Mouse (Mus musculus) liver, embryonic 16.5 days (tissue): ENCODE results near the gene Zfp831. TPM values are rescaled to one million over a fixed set of nuclear protein-coding genes. Genes with fewer than 3 reads are reported as not detected.

Source experiments
- ATAC-seq: fragments of 200-750 bp; cut with Nextera tagmentation; 2 replicates; pipeline ENCODE4 v1.8.0; 2017; ENCODE audit warnings: low read depth, mild to moderate bottlenecking, moderate number of reproducible peaks, moderate library complexity
- H3K27ac ChIP-seq: fragments of 300-500 bp; sonication (generic); 2 replicates; pipeline ENCODE4 v1.5.1; 2014; ENCODE audit warnings: mild to moderate bottlenecking, low read length
- H3K27me3 ChIP-seq: fragments of 300-500 bp; sonication (generic); 2 replicates; pipeline ENCODE4 v1.6.1; 2014; ENCODE audit warnings: low read depth, low read length, mixed read lengths; ENCODE audit not compliant: control insufficient read depth, insufficient read depth
- H3K36me3 ChIP-seq: fragments of 300-500 bp; sonication (generic); 2 replicates; pipeline ENCODE4 v1.6.1; 2014; ENCODE audit warnings: mild to moderate bottlenecking; ENCODE audit not compliant: control insufficient read depth, insufficient read depth
- H3K4me1 ChIP-seq: fragments of 300-500 bp; sonication (generic); 2 replicates; pipeline ENCODE4 v1.6.1; 2014; ENCODE audit warnings: low read depth, low read length, mixed read lengths; ENCODE audit not compliant: control insufficient read depth
- H3K4me2 ChIP-seq: fragments of 300-500 bp; sonication (generic); 2 replicates; pipeline ENCODE4 v1.6.1; 2014; ENCODE audit warnings: low read depth, low read length, mixed read lengths
- H3K4me3 ChIP-seq: fragments of 300-500 bp; sonication (generic); 2 replicates; pipeline ENCODE4 v1.5.1; 2014; ENCODE audit warnings: low read depth, mild to moderate bottlenecking, low read length
- H3K9ac ChIP-seq: fragments of 300-500 bp; sonication (generic); 2 replicates; pipeline ENCODE4 v1.6.1; 2014; ENCODE audit warnings: low read depth, low read length
- H3K9me3 ChIP-seq: fragments of 300-500 bp; sonication (generic); replicated peaks from 2 replicates; pipeline ENCODE4 v1.6.1; 2016; ENCODE audit warnings: low read length; ENCODE audit not compliant: control insufficient read depth
- WGBS: fragments of 180-500 bp; shearing (Covaris S2); extraction: QIAGEN DNeasy Blood & Tissue Kit; methylation state at CpG from one replicate; pipeline ENCODE4 v1.1.7; 2014; ENCODE audit not compliant: insufficient replicate concordance; 5-methylcytosine and 5-hydroxymethylcytosine counted together
- polyA plus RNA-seq: library from polyadenylated mRNA; unstranded; fragments of >200 nt; fragmentation: Nextera tagmentation; extraction: Ambion mirVana; gene quantifications from 2 replicates; pipeline ENCODE4 v1.2.1, GENCODE M21; 2015

Zfp831 gene
- polyA plus RNA-seq, 1 experiment from 2014 or later, result 0.06 TPM

GRCm38 (mm10) chr2:174661436-174662171, 18.3 kb downstream of the Zfp831 start:
- no peak overlapping the region for H3K4me3 ChIP-seq
- H3K36me3 ChIP-seq, result no peaks in the 10 kb centered on the region
- H3K4me2 ChIP-seq, result no peak overlapping the region
- WGBS, result 51% methylated on average over 7 of the region's 7 CpGs
- no peaks in the 10 kb centered on the region for H3K27me3 ChIP-seq
- no peaks in the 10 kb centered on the region for H3K4me1 ChIP-seq
- no peak overlapping the region for H3K9ac ChIP-seq
- H3K9me3 ChIP-seq, result no peaks in the 10 kb centered on the region
- no peak overlapping the region for H3K27ac ChIP-seq
- ATAC-seq, result no peak

GRCm38 (mm10) chr2:174662593-174662992, 19.3 kb downstream of the Zfp831 start:
- H3K9ac ChIP-seq, result no peak overlapping the region
- H3K27me3 ChIP-seq, result no peaks in the 10 kb centered on the region
- H3K4me2 ChIP-seq, result no peak overlapping the region
- no peaks in the 10 kb centered on the region for H3K4me1 ChIP-seq
- WGBS, result 70% methylated on average over 1 of the region's 1 CpGs
- no peaks in the 10 kb centered on the region for H3K9me3 ChIP-seq
- no peak overlapping the region for H3K27ac ChIP-seq
- H3K36me3 ChIP-seq, result no peaks in the 10 kb centered on the region
- H3K4me3 ChIP-seq, result no peak overlapping the region
- ATAC-seq, result no peak

- no peak for ATAC-seq
- Histone ChIP-seq H3K4me2 (no peak overlapping the region), H3K36me3 (no peaks in the 10 kb centered on the region), H3K27me3 (no peaks in the 10 kb centered on the region), H3K4me3 (no peak overlapping the region), H3K9me3 (no peaks in the 10 kb centered on the region), H3K27ac (no peak overlapping the region), H3K9ac (no peak overlapping the region), H3K4me1 (no peaks in the 10 kb centered on the region)
- 61% methylated on average over 5 of the region's 5 CpGs for WGBS
These were observed 22.1 kb downstream of the Zfp831 start for GRCm38 (mm10) chr2:174665404-174665803.

GRCm38 (mm10) chr2:174668806-174669205, 25.5 kb downstream of the Zfp831 start:
- no peak for ATAC-seq
- no peak overlapping the region for H3K9ac ChIP-seq
- no peaks in the 10 kb centered on the region for H3K36me3 ChIP-seq
- no peak overlapping the region for H3K4me3 ChIP-seq
- WGBS, result 51% methylated on average over 3 of the region's 3 CpGs
- H3K4me1 ChIP-seq, result peaks cover 3% of the 10 kb centered on the region; the same call in 1 of the 2 replicates
- no peak overlapping the region for H3K4me2 ChIP-seq
- H3K9me3 ChIP-seq, result no peaks in the 10 kb centered on the region
- peaks cover 2% of the 10 kb centered on the region for H3K27me3 ChIP-seq
- H3K27ac ChIP-seq, result no peak overlapping the region

GRCm38 (mm10) chr2:174672506-174673190, 29.3 kb downstream of the Zfp831 start:
- no peaks in the 10 kb centered on the region for H3K36me3 ChIP-seq
- H3K4me2 ChIP-seq, result peak overlapping the region; percentile 74
- 22% methylated on average over 11 of the region's 11 CpGs for WGBS
- H3K4me3 ChIP-seq, result peak overlapping the region; percentile 57
- H3K27me3 ChIP-seq, result peaks cover 12% of the 10 kb centered on the region
- H3K9ac ChIP-seq, result no peak overlapping the region
- H3K27ac ChIP-seq, result no peak overlapping the region
- peaks cover 3% of the 10 kb centered on the region; the same call in 1 of the 2 replicates for H3K4me1 ChIP-seq
- no peak for ATAC-seq
- no peaks in the 10 kb centered on the region for H3K9me3 ChIP-seq

- Histone ChIP-seq H3K27me3 (peaks cover 12% of the 10 kb centered on the region), H3K9ac (peak overlapping the region; percentile 29), H3K27ac (no peak overlapping the region), H3K4me1 (peaks cover 3% of the 10 kb centered on the region; the same call in 1 of the 2 replicates), H3K4me3 (peak overlapping the region; percentile 57), H3K4me2 (peak overlapping the region; percentile 74), H3K36me3 (no peaks in the 10 kb centered on the region), H3K9me3 (no peaks in the 10 kb centered on the region)
- WGBS, result under 1% methylated on average over 25 of the region's 25 CpGs
- peak; percentile 42 for ATAC-seq
These were observed 30.4 kb downstream of the Zfp831 start for GRCm38 (mm10) chr2:174673592-174674286.

GRCm38 (mm10) chr2:174674287-174675045, 31.1 kb downstream of the Zfp831 start:
- peak overlapping the region; percentile 74 for H3K4me2 ChIP-seq
- no peak overlapping the region for H3K27ac ChIP-seq
- H3K9ac ChIP-seq, result no peak overlapping the region; the same call in 1 of the 2 replicates
- H3K27me3 ChIP-seq, result peaks cover 12% of the 10 kb centered on the region
- ATAC-seq, result no peak
- H3K4me3 ChIP-seq, result peak overlapping the region; percentile 57; the same call in 1 of the 2 replicates
- H3K4me1 ChIP-seq, result peaks cover 3% of the 10 kb centered on the region; the same call in 1 of the 2 replicates
- no peaks in the 10 kb centered on the region for H3K9me3 ChIP-seq
- H3K36me3 ChIP-seq, result no peaks in the 10 kb centered on the region
- 6% methylated on average over 16 of the region's 16 CpGs for WGBS

GRCm38 (mm10) chr2:174675642-174676041, 32.3 kb downstream of the Zfp831 start:
- ATAC-seq, result no peak

More at GRCm38 (mm10) chr2:174675642-174676041, 32.3 kb downstream of the Zfp831 start:
- H3K4me3 ChIP-seq, result no peak overlapping the region
- 6% methylated on average over 9 of the region's 9 CpGs for WGBS
- H3K27me3 ChIP-seq, result peaks cover 12% of the 10 kb centered on the region
- H3K4me2 ChIP-seq, result no peak overlapping the region
- no peaks in the 10 kb centered on the region for H3K36me3 ChIP-seq
- no peaks in the 10 kb centered on the region for H3K9me3 ChIP-seq
- H3K4me1 ChIP-seq, result peaks cover 3% of the 10 kb centered on the region; the same call in 1 of the 2 replicates
- H3K27ac ChIP-seq, result no peak overlapping the region
- H3K9ac ChIP-seq, result no peak overlapping the region
